Mouse (Mus musculus) embryo, embryonic 10.5 days (tissue): ENCODE measurements around the gene Impdh1.
"Not testable (repeated sequence)": the region's sequence is repeated elsewhere in the genome, so short reads cannot be mapped to it uniquely, and the experiment has no call there.

Source experiments
- DNase-seq: peaks from one replicate; pipeline ENCODE4 v3.0.0-alpha.2; 2015; ENCODE audit warnings: low spot score

Gene Impdh1

GRCm38 (mm10) chr6:29215881-29216501, at the start of gene Impdh1:
Gene Impdh1, minus strand, starts transcription at chr6:29216364.
- peak; percentile 88 for DNase-seq

GRCm38 (mm10) chr6:29264456-29264781, 48.3 kb upstream of the Impdh1 start:
- DNase-seq, result no peak

DNA sequence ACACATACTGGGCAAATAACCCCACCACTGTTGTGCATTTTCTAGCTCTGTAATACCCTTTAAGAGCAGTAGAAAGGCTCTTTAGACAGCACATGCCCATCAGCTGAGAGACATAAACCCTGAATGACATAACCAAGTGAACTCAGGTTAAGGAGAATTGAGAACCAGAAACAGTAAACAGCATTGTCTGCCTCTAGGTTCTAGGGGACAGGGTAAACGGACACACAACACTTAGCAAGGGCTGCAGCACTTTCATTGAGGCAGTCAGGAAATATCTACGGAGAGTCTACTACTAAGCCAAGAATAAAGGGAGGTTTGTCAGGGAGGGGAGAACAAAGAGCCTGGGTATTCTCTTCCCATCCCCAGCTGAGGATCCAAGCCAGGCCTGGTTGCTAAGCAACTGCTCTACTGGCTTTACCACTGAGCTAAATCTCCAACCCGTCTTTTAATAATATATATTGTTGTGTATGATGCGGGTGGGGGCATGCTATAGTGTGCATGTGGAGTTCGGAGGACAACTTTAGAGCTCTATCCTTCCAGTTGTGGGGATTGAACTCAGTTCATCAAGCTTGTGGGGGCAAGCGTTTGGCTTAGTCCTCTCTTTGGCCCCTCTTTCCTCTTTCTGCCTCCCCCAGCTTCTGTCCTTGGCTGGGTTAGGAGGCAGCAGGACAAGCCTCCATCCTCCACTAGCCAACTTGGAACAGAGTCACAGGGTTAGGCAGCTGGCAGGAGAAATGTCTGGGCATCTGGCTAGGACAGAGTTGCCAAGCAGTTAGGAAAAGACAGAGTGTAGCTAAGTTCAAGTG, 47.7 kb upstream of the Impdh1 start:
- DNase-seq, result no peak

GRCm38 (mm10) chr6:29261831-29262230, 45.7 kb upstream of the Impdh1 start:
- no peak for DNase-seq

DNA sequence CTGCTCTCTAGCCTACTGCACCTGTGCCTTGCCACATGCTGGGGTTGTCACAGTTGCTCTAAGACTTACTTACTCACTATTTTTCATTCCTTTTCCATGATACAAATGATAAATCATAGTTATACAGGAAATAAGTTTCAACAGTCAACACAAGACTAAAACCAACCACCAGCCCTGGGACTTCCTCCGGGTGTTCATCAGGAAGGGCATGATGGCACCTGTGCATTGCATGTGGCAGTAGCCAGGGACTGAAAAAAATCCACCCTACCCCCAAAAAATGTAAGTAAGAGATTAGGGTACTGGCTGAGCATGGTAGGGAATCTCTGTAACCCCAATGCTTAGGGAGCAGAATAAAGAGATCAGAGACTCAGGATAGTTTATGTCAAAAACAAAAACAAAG, 43.3 kb upstream of the Impdh1 start:
- no peak for DNase-seq

GRCm38 (mm10) chr6:29247072-29247471, 30.9 kb upstream of the Impdh1 start:
- DNase-seq, result no peak

DNA sequence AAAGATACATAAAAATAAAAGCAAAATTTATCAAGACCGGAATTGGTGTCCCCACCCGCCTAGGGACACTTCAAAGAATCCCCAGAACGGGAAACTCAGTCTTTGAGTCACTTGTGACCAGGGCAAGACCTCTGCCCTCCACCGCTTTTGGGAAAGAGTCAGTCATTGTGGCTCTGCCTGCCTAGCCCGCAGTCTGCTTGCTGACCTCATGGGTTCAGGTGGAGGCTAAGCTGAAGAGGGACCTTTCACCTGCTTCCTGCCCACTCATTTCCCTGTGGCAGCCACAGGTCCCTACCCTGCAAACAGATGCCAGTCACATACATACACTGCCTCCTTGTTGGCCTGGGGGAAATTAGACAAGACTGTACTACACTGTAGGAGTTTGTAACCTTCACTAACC, 30.4 kb upstream of the Impdh1 start:
- DNase-seq, result no peak

GRCm38 (mm10) chr6:29246183-29246582, 30.0 kb upstream of the Impdh1 start:
- DNase-seq, result no peak

DNA sequence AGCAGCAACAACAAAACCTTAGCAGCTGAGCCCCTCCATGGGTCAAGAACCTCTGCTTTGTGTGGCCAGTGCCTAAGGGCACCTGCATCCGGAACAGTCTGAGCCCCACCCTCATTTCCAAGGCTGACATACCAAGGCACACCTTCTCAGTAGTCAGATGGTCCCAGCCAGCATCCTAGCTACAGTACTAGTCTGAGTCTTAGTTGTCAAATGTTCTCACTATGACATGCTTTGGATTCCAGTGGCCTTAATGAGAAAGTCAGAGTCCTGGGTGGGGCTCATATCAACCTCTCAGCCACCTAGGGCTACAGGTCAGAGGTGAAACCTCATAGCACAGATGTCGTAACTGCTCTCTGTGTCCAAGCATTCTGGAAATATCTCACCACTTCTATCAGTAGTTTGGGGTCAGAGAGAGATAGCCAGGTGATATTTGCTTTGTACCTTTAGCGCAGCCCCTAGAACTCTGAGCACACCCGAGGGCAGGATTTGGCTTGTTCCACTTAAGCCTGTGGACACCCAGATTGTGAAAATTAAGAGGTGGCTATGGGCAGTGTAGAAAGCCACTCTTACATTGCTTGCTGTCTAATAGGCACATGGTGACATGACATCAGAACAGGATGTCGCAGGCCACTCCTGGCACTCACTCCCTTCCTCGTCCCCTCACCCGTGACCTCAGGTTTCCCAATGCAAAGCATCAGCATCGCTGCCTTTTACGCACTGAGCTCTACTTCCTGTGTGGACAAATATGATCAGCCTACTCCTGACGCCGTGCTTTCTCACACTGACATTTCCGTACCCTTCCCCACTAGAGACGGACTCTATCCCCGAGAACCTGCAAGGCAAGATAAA, 29.3 kb upstream of the Impdh1 start:
- DNase-seq, result no peak

DNA sequence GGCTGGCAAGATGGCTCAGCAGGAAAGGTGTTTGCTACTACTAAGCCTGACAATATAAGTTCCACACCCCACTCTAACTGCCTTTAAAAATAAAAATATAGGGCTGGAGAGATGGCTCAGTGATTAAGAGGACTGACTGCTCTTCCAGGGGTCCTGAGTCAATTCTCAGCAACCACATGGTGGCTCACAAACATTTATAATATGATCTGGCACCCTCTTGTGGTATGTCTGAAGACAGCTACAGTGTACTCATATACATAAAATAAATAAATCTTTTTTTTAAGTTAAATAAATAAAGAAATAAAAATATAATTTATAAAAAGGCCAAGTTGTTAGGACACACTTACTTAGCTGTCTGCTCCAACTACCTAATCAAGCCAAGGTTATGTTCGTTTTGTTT, 26.1 kb upstream of the Impdh1 start:
- DNase-seq, result no peak

DNA sequence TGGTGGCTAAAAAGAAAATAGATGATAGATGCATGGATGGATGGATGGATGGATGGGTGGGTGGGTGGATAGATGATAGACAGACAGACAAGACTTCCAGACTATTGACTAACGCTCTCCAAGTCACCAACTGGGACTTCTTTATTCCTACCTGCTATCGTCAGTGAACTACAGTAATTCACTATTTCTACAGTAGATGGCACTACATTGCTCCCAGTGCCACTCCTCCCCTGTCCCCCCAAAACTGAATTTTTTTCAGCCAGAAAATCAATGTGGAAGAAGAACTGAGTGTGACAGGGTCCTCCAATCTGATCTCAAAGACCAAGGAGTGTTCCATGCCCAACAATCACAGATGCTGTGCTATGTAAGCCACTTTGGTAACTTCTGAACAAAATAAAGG, 25.5 kb upstream of the Impdh1 start:
- peak; percentile 23 for DNase-seq

GRCm38 (mm10) chr6:29240806-29241205, 24.6 kb upstream of the Impdh1 start:
- DNase-seq, result peak; percentile 84

DNA sequence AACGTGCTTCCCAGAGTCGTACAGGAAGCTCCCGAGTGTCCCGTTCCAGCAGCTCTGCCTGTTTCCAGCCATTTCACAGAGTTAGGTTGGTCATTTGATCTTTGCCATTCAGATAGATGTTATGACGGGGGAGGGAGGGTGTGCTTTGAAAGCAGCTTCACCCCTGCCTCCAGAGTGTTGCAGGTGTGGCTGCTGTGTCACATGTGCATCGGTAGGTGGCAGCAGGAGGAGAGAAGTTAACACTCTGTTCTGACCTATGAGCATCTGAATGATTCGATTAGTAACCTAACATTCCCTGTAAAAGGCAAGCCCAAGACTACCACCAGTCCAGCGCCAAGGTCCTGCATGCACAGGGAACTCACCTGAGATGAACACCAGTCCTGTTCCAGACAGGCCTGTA, 18.1 kb upstream of the Impdh1 start:
- peak; percentile 48 for DNase-seq

GRCm38 (mm10) chr6:29233710-29234109, 17.5 kb upstream of the Impdh1 start:
- no peak for DNase-seq

DNA sequence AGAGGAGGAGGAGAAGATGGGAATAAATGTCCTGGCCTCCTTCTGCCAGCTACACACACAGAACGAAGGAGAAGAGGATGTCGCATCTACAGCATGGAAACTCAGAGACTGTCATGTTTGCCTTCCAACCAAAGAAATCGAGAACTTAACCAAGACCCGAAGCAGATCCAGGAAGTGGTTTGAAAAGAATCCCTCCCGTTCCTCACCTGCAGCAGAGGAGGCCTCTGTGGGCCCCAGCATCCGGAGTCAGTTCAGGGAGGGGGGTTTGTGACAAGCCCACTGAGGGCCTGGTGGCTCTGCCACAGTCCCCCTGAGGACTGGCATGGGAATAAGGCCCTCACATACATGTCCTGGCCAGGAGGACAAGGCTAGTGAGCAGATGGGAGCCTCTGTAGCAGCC, 16.2 kb upstream of the Impdh1 start:
- no peak for DNase-seq

DNA sequence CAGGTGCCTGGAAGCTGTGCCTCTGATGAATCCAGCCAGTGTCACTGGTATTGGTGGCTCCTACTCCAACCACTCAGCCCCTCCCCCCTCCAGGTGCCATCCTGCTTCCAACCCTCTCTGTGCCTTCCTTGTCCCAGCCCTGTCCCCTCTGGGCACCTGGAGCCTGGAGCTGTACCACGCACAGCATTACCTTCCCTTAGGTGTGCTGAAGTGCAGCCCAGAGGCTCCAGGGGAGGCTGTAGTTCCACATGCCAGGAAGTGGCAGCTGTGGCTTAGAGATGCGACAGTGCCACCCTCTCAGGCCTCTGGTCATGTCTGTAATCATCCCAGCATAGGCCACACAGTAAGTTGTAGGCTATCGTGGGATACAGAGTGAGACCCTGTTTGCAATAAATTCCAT, 15.6 kb upstream of the Impdh1 start:
- no peak for DNase-seq

DNA sequence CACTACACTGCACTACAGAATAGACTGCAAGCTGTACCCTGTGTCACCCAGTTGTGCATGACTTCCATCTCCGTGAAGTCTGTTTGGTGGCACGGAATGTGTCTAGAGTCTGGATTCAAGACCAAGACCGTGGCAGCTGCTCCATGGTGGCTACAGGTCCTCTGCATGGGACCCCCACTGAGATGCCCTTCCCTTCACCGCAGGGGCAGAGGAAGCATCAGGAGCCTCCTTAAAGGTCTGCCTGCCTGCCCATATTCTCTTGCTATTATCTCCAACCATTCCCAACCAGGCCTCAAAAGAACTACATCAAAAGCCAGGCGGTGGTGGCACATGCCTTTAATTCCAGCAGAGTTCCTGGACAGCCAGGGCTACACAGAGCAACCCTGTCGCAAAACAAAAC, 14.2 kb upstream of the Impdh1 start:
- DNase-seq, result no peak

- no peak for DNase-seq
Observed at GRCm38 (mm10) chr6:29229265-29229913, 13.2 kb upstream of the Impdh1 start.

GRCm38 (mm10) chr6:29217717-29218116, 1.6 kb upstream of the Impdh1 start:
- not testable (repeated sequence) for DNase-seq

GRCm38 (mm10) chr6:29215181-29215580, 983 bp downstream of the Impdh1 start:
- no peak for DNase-seq

DNA sequence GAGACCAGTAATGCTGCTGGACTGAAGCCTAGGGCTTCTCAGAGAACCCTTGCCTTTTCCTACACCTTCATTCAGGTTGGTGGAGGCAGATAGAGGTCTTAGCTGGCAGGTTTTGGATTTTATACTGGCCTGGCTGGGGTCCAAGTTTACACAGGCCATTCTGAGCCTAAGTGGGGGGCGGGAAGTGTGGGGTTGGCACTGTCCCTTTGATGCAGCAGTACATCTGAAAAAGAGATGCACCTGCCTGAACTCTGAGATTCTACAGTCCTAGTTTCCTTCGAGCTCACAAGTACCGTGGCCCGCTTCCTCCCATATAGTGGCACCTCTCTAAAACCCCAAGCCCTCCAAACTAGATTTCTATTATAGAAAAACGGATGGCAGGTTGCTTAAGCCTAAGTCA, 1.4 kb downstream of the Impdh1 start:
- no peak for DNase-seq

GRCm38 (mm10) chr6:29214245-29214644, 1.9 kb downstream of the Impdh1 start:
- peak; percentile 63 for DNase-seq
